Mouse (Mus musculus): Measurements from ENCODE around the gene Glod5.
"Not testable (repeated sequence)": the region's sequence is repeated elsewhere in the genome, so short reads cannot be mapped to it uniquely, and the experiment has no call there.

Glod5 gene

DNA sequence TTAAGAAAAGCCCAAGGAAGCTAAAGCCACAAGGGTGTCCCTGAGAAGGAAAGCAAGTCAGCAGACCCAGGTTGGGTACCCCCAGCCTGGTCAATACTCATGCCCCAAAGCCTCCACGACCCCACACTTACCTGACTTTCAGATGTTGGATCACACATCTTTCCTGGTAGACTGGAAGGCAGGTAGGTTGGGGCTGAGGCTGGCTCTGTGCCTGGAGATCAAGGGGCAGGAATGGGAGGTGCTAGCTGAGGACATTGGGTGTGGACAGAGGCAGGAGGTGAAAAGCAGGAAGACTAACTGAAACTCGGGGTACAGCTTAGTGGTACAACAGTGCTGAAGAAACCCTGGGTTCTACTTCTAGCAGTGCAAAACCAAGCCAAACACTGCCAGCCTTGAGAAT is at the start of gene Glod5:
Glod5 (minus strand) TSS at position 207 of the 400 bp plus-strand sequence.
- in situ Hi-C loops (cut with MboI; ENCODE audit: low pct_unique_long_range_greater_than_20kb in 1 of 2, low sequenced_read_pairs in 2 of 2, unreplicated experiment in 1 of 2): loop anchor here (5.0 kb wide), 1 partner anchor 106 kb away; no protein-coding TSS in a partner anchor

DNA sequence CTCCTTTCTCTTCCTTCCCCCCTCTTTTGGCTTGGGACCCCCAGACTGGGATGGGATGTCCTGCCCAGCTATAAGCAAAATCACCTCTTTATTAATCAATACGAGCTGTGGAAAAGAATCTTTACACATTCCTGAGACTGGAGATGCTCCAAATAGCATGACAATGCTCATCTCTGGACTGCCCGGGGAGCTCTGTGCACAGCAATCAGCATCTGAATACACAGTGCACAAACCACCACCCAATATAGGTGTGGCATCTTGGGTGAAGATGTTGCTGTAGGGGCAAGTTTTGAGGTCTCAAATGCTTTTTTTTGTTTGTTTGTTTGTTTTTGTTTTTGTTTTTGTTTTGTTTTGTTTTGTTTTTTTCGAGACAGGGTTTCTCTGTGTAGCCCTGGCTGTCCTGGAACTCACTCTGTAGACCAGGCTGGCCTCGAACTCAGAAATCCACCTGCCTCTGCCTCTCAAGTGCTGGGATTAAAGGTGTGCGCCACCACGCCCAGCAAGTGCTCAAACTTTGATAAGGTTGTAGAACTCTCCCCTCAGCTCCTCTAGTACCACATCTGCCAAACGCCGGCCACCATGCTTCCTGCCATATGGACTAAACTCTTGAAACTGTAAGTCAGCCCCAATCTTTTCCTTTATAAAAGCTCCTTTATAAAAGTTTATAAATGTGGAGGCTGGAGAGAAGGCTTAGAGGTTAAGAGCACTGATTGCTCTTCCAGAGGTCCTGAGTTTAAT is 32.9 kb upstream of the Glod5 start:
- in situ Hi-C loops (cut with MboI; ENCODE audit: low pct_unique_long_range_greater_than_20kb in 1 of 2, low sequenced_read_pairs in 2 of 2, unreplicated experiment in 1 of 2): not testable (repeated sequence)

DNA sequence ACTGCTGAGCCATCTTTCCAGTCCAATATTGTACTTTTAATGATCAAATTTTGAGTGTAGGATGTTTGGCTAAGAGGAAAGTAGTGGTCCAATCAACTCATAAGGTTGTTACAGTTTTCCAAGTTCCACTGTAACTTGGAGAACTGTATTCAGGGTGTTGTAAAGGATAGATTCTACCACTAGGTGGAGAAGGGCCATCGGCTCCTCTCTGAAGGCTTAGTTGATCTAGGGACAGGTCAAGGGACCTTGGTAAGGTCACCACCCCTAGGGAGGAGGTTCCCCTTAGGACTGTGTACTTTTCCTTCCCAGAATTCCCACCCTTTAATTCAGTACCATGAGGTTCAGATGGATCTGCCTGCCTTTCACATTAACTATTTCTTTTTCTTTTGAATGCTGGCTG is 14.7 kb upstream of the Glod5 start:
- in situ Hi-C loops (cut with MboI; ENCODE audit: low pct_unique_long_range_greater_than_20kb in 1 of 2, low sequenced_read_pairs in 2 of 2, unreplicated experiment in 1 of 2): no loop called here

DNA sequence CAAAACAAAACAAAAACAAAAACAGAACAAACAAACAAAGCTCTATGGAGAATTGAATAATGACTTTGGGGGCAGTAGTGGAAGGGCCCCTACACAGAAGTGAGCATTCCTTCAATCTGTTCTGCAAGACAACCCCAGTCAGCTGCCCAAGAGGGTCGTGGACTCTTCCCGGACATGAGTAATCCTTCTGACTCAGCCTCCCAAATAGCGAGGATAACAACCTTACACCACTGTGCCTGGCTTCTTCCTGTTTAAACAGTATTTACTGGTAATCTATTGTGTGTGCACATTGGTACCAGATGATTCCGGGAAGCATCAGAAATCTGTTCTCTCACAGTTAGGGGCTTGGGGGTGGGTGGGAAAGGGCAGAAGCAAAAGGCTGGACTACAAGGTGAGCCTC is 8.5 kb upstream of the Glod5 start:
- in situ Hi-C loops (cut with MboI; ENCODE audit: low pct_unique_long_range_greater_than_20kb in 1 of 2, low sequenced_read_pairs in 2 of 2, unreplicated experiment in 1 of 2): no loop called here

DNA sequence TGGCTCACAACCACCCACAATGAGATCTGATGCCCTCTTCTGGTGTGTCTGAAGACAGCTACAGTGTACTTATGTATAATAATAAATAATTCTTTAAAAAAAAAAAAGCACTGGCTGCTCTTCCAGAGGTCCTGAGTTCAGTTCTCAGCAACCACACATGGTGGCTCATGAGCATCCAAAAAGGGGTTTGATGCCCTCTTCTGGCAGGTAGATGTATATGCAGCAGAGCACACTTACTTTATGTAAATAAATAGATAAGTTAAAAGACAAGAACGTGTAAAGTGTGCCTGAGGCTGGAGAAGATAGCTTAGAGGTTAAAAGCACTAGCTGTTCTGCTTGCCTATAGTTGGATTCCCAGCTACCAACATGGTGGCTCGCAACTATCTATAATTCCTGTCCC is 6.5 kb upstream of the Glod5 start:
- in situ Hi-C loops (cut with MboI; ENCODE audit: low pct_unique_long_range_greater_than_20kb in 1 of 2, low sequenced_read_pairs in 2 of 2, unreplicated experiment in 1 of 2): no loop called here

DNA sequence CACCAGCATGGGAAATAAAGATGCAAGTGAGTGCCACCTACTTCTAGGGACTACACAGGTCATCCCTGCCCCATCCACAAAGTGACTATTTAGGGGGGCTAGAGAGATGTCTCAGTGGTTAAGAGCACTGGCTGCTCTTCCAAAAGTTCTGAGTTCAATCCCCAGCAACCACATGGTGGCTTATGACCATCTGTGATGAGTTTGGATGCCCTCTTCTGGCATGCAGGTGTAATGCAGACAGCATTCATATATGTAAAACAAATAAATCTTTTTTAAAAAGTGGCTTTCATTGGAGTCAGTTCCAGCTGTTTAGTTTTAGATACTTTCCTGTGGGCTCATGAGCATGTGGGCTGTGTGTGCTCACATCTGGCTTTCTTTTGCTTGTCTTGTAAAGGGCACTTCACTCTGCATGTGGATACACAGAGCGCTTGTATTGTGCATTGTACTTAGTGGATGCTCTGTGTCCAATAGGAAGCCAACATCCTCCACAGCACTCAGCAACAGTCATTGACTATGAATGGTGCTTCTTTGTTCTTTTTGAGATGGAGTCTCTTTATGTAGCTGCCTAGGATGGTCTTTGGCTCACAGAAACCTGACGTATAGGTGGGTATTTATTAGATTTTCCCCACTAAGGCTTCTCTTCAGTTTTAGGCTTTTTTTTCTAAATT is 2.0 kb upstream of the Glod5 start:
- in situ Hi-C loops (cut with MboI; ENCODE audit: low pct_unique_long_range_greater_than_20kb in 1 of 2, low sequenced_read_pairs in 2 of 2, unreplicated experiment in 1 of 2): no loop called here

DNA sequence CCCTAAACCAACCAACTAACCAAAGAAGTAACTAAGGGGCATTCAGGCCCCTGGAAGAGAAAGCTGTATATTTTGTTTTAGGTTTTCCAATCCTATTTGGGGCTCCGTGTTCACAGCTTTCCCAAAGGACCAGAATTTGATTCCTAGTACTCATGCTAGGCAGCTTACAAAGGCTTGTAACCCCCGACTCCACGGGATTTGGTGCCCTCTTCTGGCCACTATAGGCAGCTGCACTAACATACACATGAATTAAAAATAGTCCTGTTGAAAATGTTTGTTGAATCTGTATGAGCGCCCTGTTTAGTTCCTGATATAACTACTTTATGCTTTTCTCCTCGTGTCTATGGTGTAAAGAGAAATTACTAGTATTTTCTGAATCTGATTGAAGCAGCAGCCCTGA is 1.1 kb downstream of the Glod5 start:
- in situ Hi-C loops (cut with MboI; ENCODE audit: low pct_unique_long_range_greater_than_20kb in 1 of 2, low sequenced_read_pairs in 2 of 2, unreplicated experiment in 1 of 2): loop anchor here (5.0 kb wide), 1 partner anchor 105 kb away; no protein-coding TSS in a partner anchor

DNA sequence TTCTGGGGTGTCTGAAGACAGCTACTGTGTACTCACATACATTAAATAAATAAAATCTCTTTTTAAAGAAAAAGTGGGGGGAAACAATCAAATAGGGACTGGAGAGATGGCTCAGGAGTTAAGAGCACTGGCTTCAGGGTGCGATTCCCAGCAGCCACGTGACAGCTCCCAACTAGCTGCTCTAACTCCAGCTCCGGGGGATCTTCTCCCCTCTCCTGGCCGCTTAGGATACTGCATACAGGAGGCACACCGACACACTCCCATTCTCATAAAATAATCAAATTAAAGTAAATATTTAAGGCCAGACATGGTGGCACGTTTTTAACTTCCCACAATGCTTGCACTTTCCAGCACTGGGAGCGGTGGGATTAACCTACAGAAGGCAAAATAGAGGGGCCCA is 2.6 kb downstream of the Glod5 start:
- in situ Hi-C loops (cut with MboI; ENCODE audit: low pct_unique_long_range_greater_than_20kb in 1 of 2, low sequenced_read_pairs in 2 of 2, unreplicated experiment in 1 of 2): loop anchor here (5.0 kb wide), 1 partner anchor 103 kb away; no protein-coding TSS in a partner anchor

DNA sequence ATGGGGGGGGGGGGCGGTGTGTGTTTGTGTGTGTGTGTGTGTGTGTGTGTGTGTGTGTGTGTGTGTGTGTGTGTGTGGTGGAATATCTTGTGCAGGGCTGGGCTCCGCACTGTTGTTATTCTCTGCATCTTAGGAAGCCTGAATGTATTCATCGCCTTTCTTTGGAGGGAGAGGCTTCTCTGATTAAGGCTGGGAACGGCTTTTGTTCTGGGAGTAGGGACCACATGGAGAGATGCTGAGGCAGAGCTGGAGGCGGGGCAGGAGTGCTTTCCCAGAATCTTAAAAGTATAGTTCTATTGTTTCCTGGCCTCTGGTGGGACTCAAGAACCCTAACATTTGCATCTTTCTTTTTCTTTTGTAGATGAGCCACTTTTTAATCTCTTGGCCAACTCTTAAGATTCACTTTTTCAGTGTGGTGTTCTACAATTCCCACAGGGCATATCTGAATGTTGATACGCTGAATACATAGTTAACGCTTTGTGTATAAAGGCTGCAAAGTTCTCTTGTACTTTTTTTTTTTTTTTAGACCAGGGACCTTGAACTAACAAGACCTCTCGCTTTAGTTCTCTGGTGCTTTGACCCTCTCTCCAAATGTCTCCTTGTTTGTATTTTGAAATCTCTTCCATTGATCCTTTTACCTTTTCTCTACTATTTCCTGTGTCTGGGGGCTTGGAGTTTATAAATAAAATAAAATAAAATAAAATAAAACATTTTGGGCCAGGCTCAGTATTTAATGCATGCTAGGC is 4.5 kb downstream of the Glod5 start:
- in situ Hi-C loops (cut with MboI; ENCODE audit: low pct_unique_long_range_greater_than_20kb in 1 of 2, low sequenced_read_pairs in 2 of 2, unreplicated experiment in 1 of 2): no loop called here

DNA sequence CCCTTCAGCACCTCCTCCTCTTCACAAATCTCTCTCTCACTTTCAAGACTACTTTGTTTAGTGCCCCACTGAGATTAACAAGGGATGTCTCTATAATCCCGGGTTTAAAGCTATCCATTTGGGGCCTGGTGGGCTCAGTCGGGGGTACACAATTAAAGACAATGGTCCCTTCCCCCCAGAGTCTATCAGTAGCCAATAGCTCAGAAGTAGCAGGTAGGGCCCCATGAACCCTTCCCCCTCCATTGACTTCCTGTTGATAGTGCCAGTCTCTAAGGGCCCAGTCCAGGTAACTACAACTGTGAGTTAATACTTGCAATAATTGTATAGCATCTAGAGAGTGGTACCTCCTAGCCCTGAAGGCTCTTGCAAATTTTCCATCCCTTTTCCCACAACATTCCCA is 5.1 kb downstream of the Glod5 start:
- in situ Hi-C loops (cut with MboI; ENCODE audit: low pct_unique_long_range_greater_than_20kb in 1 of 2, low sequenced_read_pairs in 2 of 2, unreplicated experiment in 1 of 2): no loop called here

DNA sequence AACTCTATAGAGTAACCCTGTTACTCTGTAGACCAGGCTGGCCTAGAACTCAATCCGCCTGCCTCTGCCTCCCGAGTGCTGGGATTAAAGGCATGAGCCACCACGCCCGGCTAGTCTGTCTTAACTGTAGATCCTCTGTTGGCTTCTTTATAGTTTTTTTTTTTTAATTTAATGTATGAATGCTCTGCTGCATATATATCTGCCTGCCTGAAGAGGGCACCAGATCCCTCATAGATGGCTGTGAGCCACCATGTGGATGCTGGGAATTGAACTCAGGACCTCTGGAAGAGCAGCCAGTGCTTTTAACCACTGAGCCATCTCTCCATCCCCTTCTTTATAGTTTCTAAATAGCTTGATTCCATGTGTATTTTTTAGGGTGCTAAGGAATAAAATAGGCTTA is 8.9 kb downstream of the Glod5 start:
- in situ Hi-C loops (cut with MboI; ENCODE audit: low pct_unique_long_range_greater_than_20kb in 1 of 2, low sequenced_read_pairs in 2 of 2, unreplicated experiment in 1 of 2): not testable (repeated sequence)

DNA sequence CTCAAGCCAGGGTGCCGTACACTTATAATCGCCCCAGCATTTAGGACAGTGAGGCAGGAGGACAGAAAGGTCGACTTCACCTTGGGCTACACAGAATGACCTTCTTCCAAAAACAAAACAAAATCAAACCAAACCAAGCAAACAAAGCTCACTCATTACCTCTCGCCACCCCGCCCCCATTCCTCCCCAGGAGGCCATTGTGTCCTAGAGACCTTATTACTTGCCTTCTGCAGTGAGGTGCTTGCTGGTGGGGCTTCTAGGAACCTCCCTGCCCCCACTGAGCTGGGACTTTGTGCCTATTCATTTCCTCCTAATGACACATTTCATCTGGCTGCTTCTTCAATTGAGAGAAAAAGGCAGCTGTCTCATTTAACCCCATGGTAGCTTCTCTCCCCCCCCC is 9.7 kb downstream of the Glod5 start:
- in situ Hi-C loops (cut with MboI; ENCODE audit: low pct_unique_long_range_greater_than_20kb in 1 of 2, low sequenced_read_pairs in 2 of 2, unreplicated experiment in 1 of 2): no loop called here

DNA sequence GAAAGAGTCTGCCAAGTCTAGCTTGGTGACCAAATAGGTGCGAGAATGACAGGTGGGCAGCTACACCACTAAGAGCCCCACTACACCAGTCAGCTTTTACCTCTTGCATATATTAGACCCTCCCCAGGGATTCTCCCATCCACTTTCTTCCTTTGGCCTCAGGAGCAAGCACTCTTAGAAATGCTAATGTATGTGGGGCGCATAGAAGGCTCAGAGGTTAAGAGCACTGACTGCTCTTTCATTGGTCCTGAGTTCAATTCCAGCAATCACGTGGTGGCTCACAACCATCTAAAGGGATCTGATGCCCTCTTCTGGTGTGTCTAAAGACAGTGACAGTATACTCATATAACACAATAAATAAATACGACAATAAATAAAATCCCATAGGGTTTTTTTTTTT is 15.3 kb downstream of the Glod5 start:
- in situ Hi-C loops (cut with MboI; ENCODE audit: low pct_unique_long_range_greater_than_20kb in 1 of 2, low sequenced_read_pairs in 2 of 2, unreplicated experiment in 1 of 2): no loop called here

DNA sequence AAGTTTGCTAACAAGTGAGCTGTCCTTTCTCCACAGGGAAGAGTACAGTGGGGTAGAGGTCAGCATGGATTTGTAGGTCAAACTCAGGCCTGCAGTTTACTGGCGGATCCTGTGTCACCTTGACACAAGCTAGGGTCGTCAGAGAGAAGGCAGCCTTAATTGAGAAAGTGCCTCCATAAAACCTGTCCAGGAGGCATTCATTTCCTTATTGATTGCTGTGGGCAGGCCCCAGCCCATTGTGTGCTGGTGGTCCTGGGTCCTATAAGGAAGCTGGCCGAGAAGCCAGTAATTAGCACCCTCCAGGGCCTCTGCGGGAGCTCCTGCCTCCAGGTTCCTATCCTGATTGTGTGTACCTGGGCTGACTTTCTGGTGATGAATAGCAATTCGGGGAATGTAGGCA is 16.3 kb downstream of the Glod5 start:
- in situ Hi-C loops (cut with MboI; ENCODE audit: low pct_unique_long_range_greater_than_20kb in 1 of 2, low sequenced_read_pairs in 2 of 2, unreplicated experiment in 1 of 2): no loop called here

DNA sequence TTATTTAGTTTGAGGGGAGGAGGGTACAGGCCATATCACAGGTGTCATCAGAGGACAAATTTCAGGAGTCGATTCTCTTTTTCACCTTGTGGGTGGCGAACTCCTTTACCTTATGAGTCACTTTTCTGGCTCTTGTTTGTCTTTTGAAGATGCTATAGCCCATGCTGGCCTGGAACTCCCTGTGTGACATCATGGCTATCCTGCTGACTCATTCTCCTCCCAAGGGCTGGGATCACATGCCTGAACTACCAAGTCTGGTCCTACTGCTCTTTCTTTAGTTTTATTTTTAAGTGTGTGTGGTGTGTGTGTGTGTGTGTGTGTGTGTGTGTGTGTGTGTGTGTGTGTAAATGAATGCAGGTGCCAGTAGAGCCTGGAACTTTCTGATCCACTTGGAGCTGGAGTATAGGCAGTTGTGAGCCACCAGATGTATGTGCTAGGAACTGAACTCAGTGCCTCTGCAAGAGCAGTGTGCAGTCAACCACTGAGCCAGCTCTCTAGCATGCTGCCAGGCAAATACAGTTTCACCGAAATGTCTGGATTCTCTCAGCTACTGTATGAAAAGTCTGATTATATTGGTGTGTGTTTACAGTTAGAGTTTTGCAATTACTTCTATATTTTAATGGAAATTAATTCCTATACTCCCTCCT is 17.6 kb downstream of the Glod5 start:
- in situ Hi-C loops (cut with MboI; ENCODE audit: low pct_unique_long_range_greater_than_20kb in 1 of 2, low sequenced_read_pairs in 2 of 2, unreplicated experiment in 1 of 2): no loop called here

DNA sequence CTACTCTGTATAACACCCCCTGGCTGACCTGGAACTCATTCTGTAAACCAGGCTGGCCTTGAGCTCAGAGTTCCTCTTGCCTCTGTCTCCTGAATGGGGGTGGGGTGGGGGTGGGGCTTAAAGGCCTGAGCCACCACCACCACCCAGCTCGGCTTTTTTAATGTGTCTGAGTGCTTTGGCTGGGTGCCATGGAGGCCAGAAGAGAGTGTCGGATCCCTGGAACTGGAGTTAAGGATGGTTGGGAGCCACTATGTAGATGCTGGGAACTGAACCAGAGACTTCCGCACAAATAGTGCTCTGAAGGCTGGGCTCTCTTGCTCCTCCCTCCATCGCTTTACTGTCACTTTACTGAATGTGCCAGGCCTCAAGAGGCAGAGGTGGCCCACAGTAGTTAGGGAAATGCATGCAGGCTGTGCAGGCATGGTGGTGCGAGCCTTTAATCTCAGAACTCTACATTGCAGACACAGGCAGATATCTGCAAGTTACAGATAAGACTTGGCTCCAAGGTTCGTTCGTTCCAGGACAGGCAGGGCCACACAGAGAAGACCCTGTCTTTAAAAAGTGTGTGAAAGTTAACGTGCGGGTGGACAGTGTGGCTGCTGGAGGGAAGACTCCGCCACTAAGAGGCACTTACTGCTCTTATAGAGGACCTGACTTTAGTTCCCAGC is 25.1 kb downstream of the Glod5 start:
- in situ Hi-C loops (cut with MboI; ENCODE audit: low pct_unique_long_range_greater_than_20kb in 1 of 2, low sequenced_read_pairs in 2 of 2, unreplicated experiment in 1 of 2): no loop called here

DNA sequence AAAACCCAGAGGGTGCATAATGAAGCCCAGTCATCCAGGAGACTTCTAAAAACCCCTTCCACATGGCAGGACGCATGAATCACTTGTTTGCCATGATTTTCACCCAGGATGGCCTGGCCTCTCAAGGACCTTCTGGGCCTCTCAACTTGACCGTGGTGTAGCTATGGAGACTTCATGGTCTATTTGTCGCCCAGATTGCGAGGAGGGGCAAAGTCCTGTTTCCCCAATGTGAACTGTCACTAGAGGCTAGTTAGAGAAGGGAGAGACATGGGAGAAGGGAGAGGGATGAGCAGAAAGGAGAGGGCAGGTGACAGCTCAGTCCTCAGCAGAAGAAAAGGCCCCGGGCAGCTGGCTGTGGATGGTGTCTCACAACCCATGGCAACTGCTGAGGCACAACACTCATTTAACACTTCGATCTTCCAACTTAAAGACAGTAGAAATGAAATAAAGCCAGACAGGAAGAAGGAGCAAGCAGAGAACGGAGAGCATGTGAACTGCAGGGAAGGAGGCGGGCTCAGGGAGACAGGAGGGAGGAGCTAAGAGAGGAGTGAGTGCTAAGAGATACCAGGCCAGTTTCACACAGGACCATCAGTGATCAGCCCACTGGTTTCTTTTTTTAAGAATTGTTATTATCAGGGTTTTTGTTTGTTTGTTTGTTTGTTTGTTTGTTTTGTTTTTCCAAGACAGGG is 25.8 kb downstream of the Glod5 start:
- in situ Hi-C loops (cut with MboI; ENCODE audit: low pct_unique_long_range_greater_than_20kb in 1 of 2, low sequenced_read_pairs in 2 of 2, unreplicated experiment in 1 of 2): no loop called here

DNA sequence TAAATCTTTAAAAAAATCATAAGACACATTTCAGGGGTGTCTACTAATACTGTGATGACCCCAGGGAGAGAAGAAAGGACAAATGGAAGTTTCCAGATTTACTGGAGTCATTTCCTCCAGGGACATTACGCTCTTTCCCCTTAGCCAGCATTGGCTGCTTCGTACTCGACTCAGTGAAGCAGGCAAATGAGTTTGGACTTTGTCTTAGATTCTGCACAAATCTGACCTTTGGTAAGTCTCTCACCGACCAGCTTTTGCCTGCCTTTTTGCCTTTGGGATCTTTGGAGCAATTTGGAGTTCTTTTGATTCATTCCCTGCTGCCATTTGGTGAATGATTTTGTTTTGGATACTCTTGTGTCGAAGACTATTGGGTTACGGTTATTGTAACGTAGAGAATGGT is 36.9 kb downstream of the Glod5 start:
- in situ Hi-C loops (cut with MboI; ENCODE audit: low pct_unique_long_range_greater_than_20kb in 1 of 2, low sequenced_read_pairs in 2 of 2, unreplicated experiment in 1 of 2): no loop called here

Measured in mouse embryonic stem cell (cell line).